ENCODE assay signal across 8 mouse cellular contexts in the genomic region with DNA sequence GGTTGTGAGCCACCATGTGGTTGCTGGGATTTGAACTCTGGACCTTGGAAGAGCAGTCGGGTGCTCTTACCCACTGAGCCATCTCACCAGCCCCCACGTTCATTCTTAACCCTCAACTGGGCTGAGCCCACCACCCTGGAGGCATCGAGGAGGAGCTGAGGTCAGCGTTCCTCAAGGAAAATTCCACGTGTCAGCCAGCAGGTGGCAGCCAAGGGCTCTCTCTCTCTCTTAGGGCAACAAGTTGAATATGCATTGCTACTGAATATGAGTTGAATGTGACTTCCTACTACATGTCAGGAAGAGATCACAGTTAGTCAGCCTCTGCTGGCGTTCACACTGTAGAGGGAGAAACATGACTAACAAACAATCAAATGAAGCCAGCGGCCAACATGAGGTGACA. TPM values are rescaled to one million over a fixed set of nuclear protein-coding genes. Genes with fewer than 3 reads are reported as not detected.
DNase-seq lines count a peak whose midpoint lies in the region; ATAC-seq and TF ChIP-seq lines count a peak whose summit lies in the region.

No protein-coding gene starts in this region.

- peaks cover 56% of the 10 kb centered on the region for H3K27me3 ChIP-seq in megakaryocyte, embryonic 14.5 days (replicated peaks)

- no peak overlapping the region for H3K27ac ChIP-seq in bone marrow, adult 2 months (ENCODE audit: control insufficient read depth, insufficient read depth, low read depth, low read length, poor library complexity)

- no peak for TF ChIP-seq POLR2A in bone marrow, adult 2 months (IDR thresholded peaks at IDR 0.05; ENCODE audit: borderline replicate concordance, control insufficient read depth, low read depth, low read length)

- peak; percentile 68 for DNase-seq in gastrocnemius, postnatal 10 days
- DNase-seq in gastrocnemius, postnatal 25 days = no peak
- peak; percentile 33 for DNase-seq in ovary, postnatal 14 days (ENCODE audit: low spot score)
- no peak for DNase-seq in ovary, adult 18-20 months (ENCODE audit: low spot score)
- DNase-seq in thymus, postnatal 25 days = peak; percentile 69

- peaks cover 4% of the 10 kb centered on the region; the same call in 1 of the 2 replicates for H3K9me3 ChIP-seq in megakaryocyte, embryonic 14.5 days

- peak; percentile 79 for ATAC-seq in erythroid progenitor cell, adult 5-6 weeks (replicated peaks; ENCODE audit: low FRiP score, poor library complexity, severe bottlenecking)

- no peaks in the 10 kb centered on the region for H3K4me1 ChIP-seq in bone marrow, adult 2 months (ENCODE audit: control insufficient read depth, insufficient read depth, low read length)
- peaks cover 76% of the 10 kb centered on the region for H3K4me1 ChIP-seq in megakaryocyte, embryonic 14.5 days

- WGBS in bone marrow, adult 2 months = 15% methylated on average over 7 of the region's 7 CpGs

- H3K4me3 ChIP-seq in bone marrow, adult 2 months (replicated peaks; ENCODE audit: control insufficient read depth, low read depth, low read length) = no peak overlapping the region
- peak overlapping the region; percentile 55 for H3K4me3 ChIP-seq in megakaryocyte, embryonic 14.5 days (replicated peaks)

- TF ChIP-seq CTCF in bone marrow, adult 2 months (IDR thresholded peaks at IDR 0.05; ENCODE audit: control insufficient read depth, insufficient read depth, low read length) = peak; percentile 84

- peaks cover 21% of the 10 kb centered on the region for H3K36me3 ChIP-seq in megakaryocyte, embryonic 14.5 days (replicated peaks; ENCODE audit: low read length)

RNA-seq across cellular contexts. Expression of a gene that starts 7.9 kb away (rescaled TPM):
- total RNA-seq in gastrocnemius, postnatal 10 days (2021) = under 1 TPM in 1 of 2 experiments, not detected in 1; 0.31 TPM
- under 1 TPM in 1 of 2 experiments, not detected in 1; 0.28 TPM for total RNA-seq in gastrocnemius, postnatal 25 days (2021)
- not detected in 2 replicates for polyA plus RNA-seq in bone marrow, adult 2 months (2011; ENCODE audit: insufficient read depth, insufficient read length, low replicate concordance, missing spikeins)
- total RNA-seq in erythroid progenitor cell, adult 5-6 weeks (2015; ENCODE audit: low replicate concordance) = not detected in 2 replicates
- total RNA-seq in erythroid progenitor cell, adult 5-6 weeks (2017; ENCODE audit: low replicate concordance) = not detected in 2 replicates
- polyA plus RNA-seq in megakaryocyte, embryonic 14.5 days (2012; ENCODE audit: insufficient read depth, low replicate concordance) = 60.5 and 134 TPM in 2 replicates

RNA-seq across cellular contexts. Expression of a gene that starts 8.0 kb away (rescaled TPM):
- total RNA-seq in gastrocnemius, postnatal 10 days (2021) = 1 to 10 TPM in 1 of 2 experiments, under 1 TPM in 1; 0.75 to 1.6 TPM
- 1 to 10 TPM; 6.4 to 7.1 TPM for total RNA-seq in gastrocnemius, postnatal 25 days (2021)
- 1.7 TPM in 1 of 2 replicates, not detected in the other for polyA plus RNA-seq in bone marrow, adult 2 months (2011; ENCODE audit: insufficient read depth, insufficient read length, low replicate concordance, missing spikeins)
- total RNA-seq in erythroid progenitor cell, adult 5-6 weeks (2015; ENCODE audit: low replicate concordance) = 1.1 TPM in 1 of 2 replicates, not detected in the other
- total RNA-seq in erythroid progenitor cell, adult 5-6 weeks (2017; ENCODE audit: low replicate concordance) = not detected in 2 replicates
- polyA plus RNA-seq in megakaryocyte, embryonic 14.5 days (2012; ENCODE audit: insufficient read depth, low replicate concordance) = 3.8 and 7.4 TPM in 2 replicates

RNA-seq across cellular contexts. Expression of a gene that starts 16.3 kb away (rescaled TPM):
- total RNA-seq in gastrocnemius, postnatal 10 days (2021) = 10 to 100 TPM; 21.3 to 22.8 TPM
- total RNA-seq in gastrocnemius, postnatal 25 days (2021) = 10 to 100 TPM; 28.8 to 29.8 TPM
- polyA plus RNA-seq in bone marrow, adult 2 months (2011; ENCODE audit: insufficient read depth, insufficient read length, low replicate concordance, missing spikeins) = 3.4 and 11.2 TPM in 2 replicates
- total RNA-seq in erythroid progenitor cell, adult 5-6 weeks (2015; ENCODE audit: low replicate concordance) = 3.2 TPM in 1 of 2 replicates, not detected in the other
- total RNA-seq in erythroid progenitor cell, adult 5-6 weeks (2017; ENCODE audit: low replicate concordance) = 2.1 TPM in 1 of 2 replicates, not detected in the other
- 110 and 123 TPM in 2 replicates for polyA plus RNA-seq in megakaryocyte, embryonic 14.5 days (2012; ENCODE audit: insufficient read depth, low replicate concordance)

RNA-seq across cellular contexts. Expression of a gene that starts 37.8 kb away (rescaled TPM):
- total RNA-seq in gastrocnemius, postnatal 10 days (2021) = under 1 TPM; 0.16 to 0.23 TPM
- total RNA-seq in gastrocnemius, postnatal 25 days (2021) = not detected
- polyA plus RNA-seq in bone marrow, adult 2 months (2011; ENCODE audit: insufficient read depth, insufficient read length, low replicate concordance, missing spikeins) = 1.7 and 5.6 TPM in 2 replicates
- 0.42 TPM in 1 of 2 replicates, not detected in the other for total RNA-seq in erythroid progenitor cell, adult 5-6 weeks (2015; ENCODE audit: low replicate concordance)
- total RNA-seq in erythroid progenitor cell, adult 5-6 weeks (2017; ENCODE audit: low replicate concordance) = not detected in 2 replicates
- 4.1 and 4.9 TPM in 2 replicates for polyA plus RNA-seq in megakaryocyte, embryonic 14.5 days (2012; ENCODE audit: insufficient read depth, low replicate concordance)

RNA-seq across cellular contexts. Expression of a gene that starts 38.1 kb away (rescaled TPM):
- 10 to 100 TPM; 11.9 to 14.3 TPM for total RNA-seq in gastrocnemius, postnatal 10 days (2021)
- 10 to 100 TPM; 10.2 to 11.0 TPM for total RNA-seq in gastrocnemius, postnatal 25 days (2021)
- 7.4 and 13.9 TPM in 2 replicates for polyA plus RNA-seq in bone marrow, adult 2 months (2011; ENCODE audit: insufficient read depth, insufficient read length, low replicate concordance, missing spikeins)
- total RNA-seq in erythroid progenitor cell, adult 5-6 weeks (2015; ENCODE audit: low replicate concordance) = 11.5 and 20.5 TPM in 2 replicates
- 0.30 and 5.5 TPM in 2 replicates for total RNA-seq in erythroid progenitor cell, adult 5-6 weeks (2017; ENCODE audit: low replicate concordance)
- polyA plus RNA-seq in megakaryocyte, embryonic 14.5 days (2012; ENCODE audit: insufficient read depth, low replicate concordance) = 26.0 and 35.6 TPM in 2 replicates

Comparison
In these comparisons a context has a peak if more than half of its experiments do, and no peak if none do; other contexts are left out.
1. DNase-seq: peak in gastrocnemius, postnatal 10 days (single experiment), ovary, postnatal 14 days (single experiment) and thymus, postnatal 25 days (single experiment); none in gastrocnemius, postnatal 25 days (single experiment) and ovary, adult 18-20 months (single experiment).
2. RNA of a gene that starts 16.3 kb away (total RNA-seq): 28.8 to 29.8 TPM in gastrocnemius, postnatal 25 days and 21.3 to 22.8 TPM in gastrocnemius, postnatal 10 days; 2.1 to 3.2 TPM in erythroid progenitor cell, adult 5-6 weeks; every median in the first group is over 4 times any median in the second.